Mouse (Mus musculus) liver, embryonic 14.5 days (tissue): ENCODE measurements around the gene Stxbp6.

ENCODE experiments used
- CTCF ChIP-seq: IDR thresholded peaks from 2 replicates; pipeline ENCODE4 v1.5.1; 2016; ENCODE audit warnings: antibody characterized with exemption, low read depth, control low read depth
- EP300 ChIP-seq: IDR thresholded peaks from 2 replicates; pipeline ENCODE4 v1.6.1; 2016; ENCODE audit warnings: antibody characterized with exemption, low read depth

- no peak for TF ChIP-seq CTCF
- TF ChIP-seq EP300: no peak
Measured at GRCm38 (mm10) chr12:45047172-45047571, 27.3 kb downstream of the Stxbp6 start.
